Mouse (Mus musculus) midbrain, embryonic 14.5 days (tissue): ENCODE results near the gene Gm14403. TPM values are rescaled to one million over a fixed set of nuclear protein-coding genes. Genes with fewer than 3 reads are reported as not detected.
"Not testable (repeated sequence)": the region's sequence is repeated elsewhere in the genome, so short reads cannot be mapped to it uniquely, and the experiment has no call there.

Experiments
- ATAC-seq: fragments of 200-750 bp; cut with Nextera tagmentation; 2 replicates; pipeline ENCODE4 v1.8.0; 2017; ENCODE audit warnings: moderate number of reproducible peaks, moderate library complexity; ENCODE audit not compliant: low FRiP score, low TSS enrichment
- DNase-seq: peaks from one replicate; pipeline ENCODE4 v3.0.0-alpha.2; 2015
- H3K27ac ChIP-seq: fragments of 300-500 bp; sonication (generic); replicated peaks from 2 replicates; pipeline ENCODE4 v1.5.1; 2014; ENCODE audit warnings: mild to moderate bottlenecking, low read depth, low read length, moderate library complexity
- H3K27me3 ChIP-seq: fragments of 300-500 bp; sonication (generic); 2 replicates; pipeline ENCODE4 v1.6.1; 2014; ENCODE audit warnings: low read length, control low read depth, mixed read lengths; ENCODE audit not compliant: control insufficient read depth, insufficient read depth
- H3K36me3 ChIP-seq: fragments of 300-500 bp; sonication (generic); 2 replicates; pipeline ENCODE4 v1.6.1; 2014; ENCODE audit warnings: low read length, control low read depth; ENCODE audit not compliant: control insufficient read depth, insufficient read depth
- H3K4me1 ChIP-seq: fragments of 300-500 bp; sonication (generic); 2 replicates; pipeline ENCODE4 v1.6.1; 2014; ENCODE audit warnings: mild to moderate bottlenecking, antibody characterized with exemption, low read length, control low read depth; ENCODE audit not compliant: control insufficient read depth, insufficient read depth
- H3K4me2 ChIP-seq: fragments of 300-500 bp; sonication (generic); 2 replicates; pipeline ENCODE4 v1.6.1; 2014; ENCODE audit warnings: mild to moderate bottlenecking, low read length, moderate library complexity
- H3K4me3 ChIP-seq: fragments of 300-500 bp; sonication (generic); replicated peaks from 2 replicates; pipeline ENCODE4 v1.5.1; 2014; ENCODE audit warnings: low read depth, low read length
- H3K9ac ChIP-seq: fragments of 300-500 bp; sonication (generic); replicated peaks from 2 replicates; pipeline ENCODE4 v1.6.1; 2014; ENCODE audit warnings: mild to moderate bottlenecking, low read length, moderate library complexity
- H3K9me3 ChIP-seq: fragments of 300-500 bp; sonication (generic); 2 replicates; pipeline ENCODE4 v1.6.1; 2016; ENCODE audit warnings: low read length, control low read depth, mixed read lengths; ENCODE audit not compliant: control insufficient read depth
- WGBS: fragments of 180-500 bp; shearing (Covaris S2); extraction: QIAGEN DNeasy Blood & Tissue Kit; methylation state at CpG from one replicate; pipeline ENCODE4 v1.1.7; 2014; 5-methylcytosine and 5-hydroxymethylcytosine counted together
- polyA plus RNA-seq: library from polyadenylated mRNA; unstranded; fragments of >200 nt; fragmentation: Nextera tagmentation; extraction: Ambion mirVana; gene quantifications from 2 replicates; pipeline ENCODE4 v1.2.1, GENCODE M21; 2014

The Gm14403 gene
- 2.9 and 4.5 TPM in 2 replicates for polyA plus RNA-seq

GRCm38 (mm10) chr2:177498067-177498466, at the start of gene Gm14403:
Gene Gm14403 (plus strand): TSS chr2:177498215.
- peak; percentile 16 for DNase-seq
- 25% methylated on average over 7 of the region's 7 CpGs for WGBS
- H3K27me3 ChIP-seq, H3K9me3 ChIP-seq, H3K36me3 ChIP-seq, ATAC-seq, H3K9ac ChIP-seq, H3K4me1 ChIP-seq, H3K27ac ChIP-seq: not testable (repeated sequence)
- H3K4me2 ChIP-seq, result peak within 1 kb of the TSS; percentile 42
- H3K4me3 ChIP-seq, result peak within 1 kb of the TSS; percentile 29

- H3K4me2 ChIP-seq, result peak within 1 kb of the TSS; percentile 43
- not testable (repeated sequence) for H3K27me3 ChIP-seq, H3K4me1 ChIP-seq, H3K9me3 ChIP-seq, H3K27ac ChIP-seq, ATAC-seq, H3K9ac ChIP-seq, H3K36me3 ChIP-seq
- H3K4me3 ChIP-seq, result peak within 1 kb of the TSS; percentile 29
- DNase-seq, result peak; percentile 0
- WGBS, result 14% methylated on average over 8 of the region's 9 CpGs
These were observed 33.3 kb upstream of the Gm14403 start, which contains the start of gene Zfp970 for GRCm38 (mm10) chr2:177464676-177465075. Gene Zfp970 (plus strand): TSS chr2:177464733.

- not testable (repeated sequence) for H3K36me3 ChIP-seq, DNase-seq, H3K9me3 ChIP-seq, H3K4me3 ChIP-seq, ATAC-seq, H3K4me2 ChIP-seq, H3K4me1 ChIP-seq, H3K27ac ChIP-seq, H3K27me3 ChIP-seq, H3K9ac ChIP-seq
These were observed 29.8 kb upstream of the Gm14403 start for GRCm38 (mm10) chr2:177468222-177468621.

- H3K36me3 ChIP-seq, result not testable (repeated sequence)
These were observed 25.8 kb upstream of the Gm14403 start for GRCm38 (mm10) chr2:177472261-177472660.

GRCm38 (mm10) chr2:177481971-177482370, 16.0 kb upstream of the Gm14403 start:
- H3K36me3 ChIP-seq, H3K9me3 ChIP-seq, H3K4me3 ChIP-seq, H3K4me1 ChIP-seq, H3K9ac ChIP-seq, H3K4me2 ChIP-seq, H3K27ac ChIP-seq, ATAC-seq, H3K27me3 ChIP-seq, DNase-seq: not testable (repeated sequence)
- 92% methylated on average over 1 of the region's 1 CpGs for WGBS

More at GRCm38 (mm10) chr2:177472261-177472660, 25.8 kb upstream of the Gm14403 start:
- not testable (repeated sequence) for H3K27ac ChIP-seq, H3K27me3 ChIP-seq, H3K9ac ChIP-seq, DNase-seq, ATAC-seq, H3K4me3 ChIP-seq, H3K9me3 ChIP-seq, H3K4me1 ChIP-seq, H3K4me2 ChIP-seq
- WGBS, result 95% methylated on average over 6 of the region's 10 CpGs

GRCm38 (mm10) chr2:177483238-177483948, 14.6 kb upstream of the Gm14403 start:
- not testable (repeated sequence) for H3K36me3 ChIP-seq, H3K9ac ChIP-seq, H3K27me3 ChIP-seq, DNase-seq, H3K4me1 ChIP-seq, H3K4me3 ChIP-seq, H3K9me3 ChIP-seq, H3K4me2 ChIP-seq, H3K27ac ChIP-seq, ATAC-seq
- WGBS, result 84% methylated on average over 11 of the region's 11 CpGs

GRCm38 (mm10) chr2:177499182-177499581, 1.2 kb downstream of the Gm14403 start:
- H3K27ac ChIP-seq, H3K4me1 ChIP-seq, H3K4me3 ChIP-seq, H3K9ac ChIP-seq, DNase-seq, H3K4me2 ChIP-seq, H3K36me3 ChIP-seq, H3K9me3 ChIP-seq, ATAC-seq, H3K27me3 ChIP-seq: not testable (repeated sequence)
- WGBS, result 56% methylated on average over 1 of the region's 1 CpGs

GRCm38 (mm10) chr2:177505211-177505719, 7.2 kb downstream of the Gm14403 start:
- not testable (repeated sequence) for H3K27me3 ChIP-seq, H3K4me1 ChIP-seq, H3K9ac ChIP-seq, H3K36me3 ChIP-seq, H3K4me2 ChIP-seq, H3K4me3 ChIP-seq, ATAC-seq, H3K9me3 ChIP-seq, H3K27ac ChIP-seq, DNase-seq
- 93% methylated on average over 1 of the region's 1 CpGs for WGBS

- not testable (repeated sequence) for H3K4me3 ChIP-seq, H3K36me3 ChIP-seq, H3K27me3 ChIP-seq, H3K4me1 ChIP-seq, H3K4me2 ChIP-seq, ATAC-seq, H3K9ac ChIP-seq, H3K27ac ChIP-seq, H3K9me3 ChIP-seq, DNase-seq
- 69% methylated on average over 4 of the region's 4 CpGs for WGBS
These were observed 13.4 kb downstream of the Gm14403 start for GRCm38 (mm10) chr2:177511381-177511780.
